Mouse (Mus musculus) T-helper 17 cell (primary cell): Measurements from ENCODE around the gene Opcml.

Source experiments
- in situ Hi-C, 2 experiments: fragments of 300-600 bp; cut with MboI, MseI; formaldehyde crosslinking; loops; 1 replicate in 1 of 2; 2 replicates in 1 of 2; pipeline ENCODE4 v1.15.1; 2025; ENCODE audit warnings: high pct_unique_total_duplicates in 2 of 2

The Opcml gene

GRCm38 (mm10) chr9:28737955-28738354, 947.4 kb downstream of the Opcml start:
- in situ Hi-C loops = no loop called here

- in situ Hi-C loops = no loop called here
Measured at GRCm38 (mm10) chr9:28738451-28738860, 947.9 kb downstream of the Opcml start.

- in situ Hi-C loops = no loop called here
Measured at GRCm38 (mm10) chr9:28744771-28745170, 954.2 kb downstream of the Opcml start.

- in situ Hi-C loops = no loop called here
Measured at GRCm38 (mm10) chr9:28748902-28749301, 958.3 kb downstream of the Opcml start.

- in situ Hi-C loops = no loop called here
Measured at GRCm38 (mm10) chr9:28752908-28753307, 962.3 kb downstream of the Opcml start.

- in situ Hi-C loops = no loop called here
Measured at GRCm38 (mm10) chr9:28756841-28757451, 966.4 kb downstream of the Opcml start.

- in situ Hi-C loops = no loop called here
Measured at GRCm38 (mm10) chr9:28761460-28761859, 970.9 kb downstream of the Opcml start.

GRCm38 (mm10) chr9:28764149-28764548, 973.6 kb downstream of the Opcml start:
- in situ Hi-C loops = no loop called here

- in situ Hi-C loops = no loop called here
Measured at GRCm38 (mm10) chr9:28776517-28777503, 986.2 kb downstream of the Opcml start.

GRCm38 (mm10) chr9:28783834-28784233, 993.3 kb downstream of the Opcml start:
- in situ Hi-C loops = no loop called here

GRCm38 (mm10) chr9:28789439-28789838, 998.9 kb downstream of the Opcml start:
- in situ Hi-C loops = no loop called here

GRCm38 (mm10) chr9:28800100-28800499, 1009.5 kb downstream of the Opcml start:
- in situ Hi-C loops = no loop called here

GRCm38 (mm10) chr9:28806666-28807065, 1016.1 kb downstream of the Opcml start:
- in situ Hi-C loops = no loop called here

GRCm38 (mm10) chr9:28822060-28822459, 1031.5 kb downstream of the Opcml start:
- in situ Hi-C loops = no loop called here

- in situ Hi-C loops = no loop called here
Measured at GRCm38 (mm10) chr9:28822466-28822865, 1031.9 kb downstream of the Opcml start.

- in situ Hi-C loops = no loop called here
Measured at GRCm38 (mm10) chr9:28825821-28826220, 1035.2 kb downstream of the Opcml start.

- in situ Hi-C loops = no loop called here
Measured at GRCm38 (mm10) chr9:28845961-28846570, 1055.5 kb downstream of the Opcml start.

- in situ Hi-C loops = no loop called here
Measured at GRCm38 (mm10) chr9:28855826-28856225, 1065.3 kb downstream of the Opcml start.

- in situ Hi-C loops = no loop called here
Measured at GRCm38 (mm10) chr9:28861983-28862382, 1071.4 kb downstream of the Opcml start.

- in situ Hi-C loops = no loop called here
Measured at GRCm38 (mm10) chr9:28867256-28867655, 1076.7 kb downstream of the Opcml start.

- in situ Hi-C loops = no loop called here
Measured at GRCm38 (mm10) chr9:28870478-28870877, 1079.9 kb downstream of the Opcml start.

- in situ Hi-C loops = no loop called here
Measured at GRCm38 (mm10) chr9:28882566-28882965, 1092.0 kb downstream of the Opcml start.
